Mouse (Mus musculus): ENCODE data around the gene Rptor.

DNA sequence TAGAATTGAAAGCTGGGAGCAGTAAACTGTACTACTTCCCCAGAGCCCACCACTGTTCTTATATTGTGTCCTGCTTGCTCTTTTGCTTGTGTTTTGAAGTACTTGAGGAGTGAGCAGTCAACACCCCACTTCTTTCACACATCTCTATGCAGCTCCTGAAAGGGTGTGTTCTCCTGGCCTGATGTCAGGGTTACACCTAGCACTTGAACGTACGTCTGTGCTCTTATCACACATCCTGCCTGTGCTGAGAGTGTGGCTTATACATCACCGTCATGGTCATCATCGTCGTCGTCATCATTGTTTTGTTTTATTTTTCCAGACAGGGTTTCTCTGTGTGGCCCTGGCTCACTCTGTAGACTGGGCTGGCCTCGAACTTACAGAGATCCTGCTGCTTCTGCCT, 41.4 kb downstream of the Rptor start:
- TF ChIP-seq CTCF (IDR thresholded peaks at IDR 0.05; ENCODE audit: borderline replicate concordance, extremely low read depth, insufficient read depth, insufficient read length) (no peak), POLR2A (IDR thresholded peaks at IDR 0.05; ENCODE audit: borderline replicate concordance, extremely low read depth, insufficient read depth, insufficient read length, poor library complexity, severe bottlenecking) (no peak)
